Mouse (Mus musculus): ENCODE results near the gene Lrp11. TPM values are rescaled to one million over a fixed set of nuclear protein-coding genes. Genes with fewer than 3 reads are reported as not detected.

Lrp11 gene
- 1.9 TPM for polyA plus RNA-seq (2014; fragmentation: Illumina TruSeq; extraction: RNeasy Lipid Tissue Mini Kit (QIAGEN cat#74804); ENCODE audit: insufficient read depth, low read depth, low replicate concordance)

GRCm38 (mm10) chr10:7589592-7590233, at the start of gene Lrp11:
Gene Lrp11, plus strand, starts transcription at chr10:7589800.

GRCm38 (mm10) chr10:7667342-7667802, 77.8 kb downstream of the Lrp11 start, which contains the start of gene Nup43:
Gene Nup43, plus strand, starts transcription at chr10:7667503.

Other genes starting within 250 kb of the Lrp11 start
- 0.63 TPM for gene Ulbp1, start 116.2 kb upstream of the Lrp11 start, polyA plus RNA-seq (2014; fragmentation: Illumina TruSeq; extraction: RNeasy Lipid Tissue Mini Kit (QIAGEN cat#74804); ENCODE audit: insufficient read depth, low read depth, low replicate concordance)
- gene Nup43, start 77.7 kb downstream of the Lrp11 start, polyA plus RNA-seq (2014; fragmentation: Illumina TruSeq; extraction: RNeasy Lipid Tissue Mini Kit (QIAGEN cat#74804); ENCODE audit: insufficient read depth, low read depth, low replicate concordance) = 7.4 TPM
- 50.9 TPM for gene Pcmt1, start 91.3 kb downstream of the Lrp11 start, polyA plus RNA-seq (2014; fragmentation: Illumina TruSeq; extraction: RNeasy Lipid Tissue Mini Kit (QIAGEN cat#74804); ENCODE audit: insufficient read depth, low read depth, low replicate concordance)
- gene Lats1, start 91.4 kb downstream of the Lrp11 start, polyA plus RNA-seq (2014; fragmentation: Illumina TruSeq; extraction: RNeasy Lipid Tissue Mini Kit (QIAGEN cat#74804); ENCODE audit: insufficient read depth, low read depth, low replicate concordance) = 7.0 TPM
- 25.0 TPM for gene Katna1, start 136.2 kb downstream of the Lrp11 start, polyA plus RNA-seq (2014; fragmentation: Illumina TruSeq; extraction: RNeasy Lipid Tissue Mini Kit (QIAGEN cat#74804); ENCODE audit: insufficient read depth, low read depth, low replicate concordance)
- gene Ginm1, start 203.0 kb downstream of the Lrp11 start, polyA plus RNA-seq (2014; fragmentation: Illumina TruSeq; extraction: RNeasy Lipid Tissue Mini Kit (QIAGEN cat#74804); ENCODE audit: insufficient read depth, low read depth, low replicate concordance) = 77.0 TPM
- 13.0 TPM for gene Ppil4, start 203.1 kb downstream of the Lrp11 start, polyA plus RNA-seq (2014; fragmentation: Illumina TruSeq; extraction: RNeasy Lipid Tissue Mini Kit (QIAGEN cat#74804); ENCODE audit: insufficient read depth, low read depth, low replicate concordance)
- gene Zc3h12d, start 242.7 kb downstream of the Lrp11 start, polyA plus RNA-seq (2014; fragmentation: Illumina TruSeq; extraction: RNeasy Lipid Tissue Mini Kit (QIAGEN cat#74804); ENCODE audit: insufficient read depth, low read depth, low replicate concordance) = 1.1 TPM

Data from lung, adult 10 weeks (tissue).